Mouse (Mus musculus) intestine, embryonic 15.5 days (tissue): ENCODE results near the gene Krtap28-13. TPM values are rescaled to one million over a fixed set of nuclear protein-coding genes. Genes with fewer than 3 reads are reported as not detected.

Experiments used
- ATAC-seq: fragments of 200-750 bp; cut with Nextera tagmentation; 2 replicates; pipeline ENCODE4 v1.8.0; 2017; ENCODE audit warnings: moderate TSS enrichment, moderate library complexity
- H3K27ac ChIP-seq: fragments of 300-500 bp; sonication (generic); 2 replicates; pipeline ENCODE4 v1.5.1; 2015; ENCODE audit warnings: mild to moderate bottlenecking, inconsistent platforms
- H3K27me3 ChIP-seq: fragments of 300-500 bp; sonication (generic); replicated peaks from 2 replicates; pipeline ENCODE4 v1.6.1; 2015; ENCODE audit warnings: inconsistent platforms
- H3K36me3 ChIP-seq: fragments of 300-500 bp; sonication (generic); 2 replicates; pipeline ENCODE4 v1.6.1; 2015; ENCODE audit warnings: inconsistent platforms
- H3K4me1 ChIP-seq: fragments of 300-500 bp; sonication (generic); replicated peaks from 2 replicates; pipeline ENCODE4 v1.6.1; 2015; ENCODE audit warnings: inconsistent platforms
- H3K4me2 ChIP-seq: fragments of 300-500 bp; sonication (generic); replicated peaks from 2 replicates; pipeline ENCODE4 v1.6.1; 2015; ENCODE audit warnings: mild to moderate bottlenecking, inconsistent platforms
- H3K4me3 ChIP-seq: fragments of 300-500 bp; sonication (generic); replicated peaks from 2 replicates; pipeline ENCODE4 v1.5.1; 2015; ENCODE audit warnings: inconsistent platforms
- H3K9ac ChIP-seq: fragments of 300-500 bp; sonication (generic); 2 replicates; pipeline ENCODE4 v1.6.1; 2015; ENCODE audit warnings: inconsistent platforms
- H3K9me3 ChIP-seq: fragments of 300-500 bp; sonication (generic); 2 replicates; pipeline ENCODE4 v1.6.1; 2016; ENCODE audit warnings: inconsistent platforms
- WGBS: fragments of 180-500 bp; shearing (Covaris S2); methylation state at CpG from one replicate; pipeline ENCODE4 v1.1.7; 2015; 5-methylcytosine and 5-hydroxymethylcytosine counted together
- polyA plus RNA-seq: library from polyadenylated mRNA; unstranded; fragments of >200 nt; fragmentation: Nextera tagmentation; extraction: Ambion mirVana; gene quantifications from 2 replicates; pipeline ENCODE4 v1.2.1, GENCODE M21; 2015

Gene Krtap28-13
- not detected in 2 replicates for polyA plus RNA-seq

DNA sequence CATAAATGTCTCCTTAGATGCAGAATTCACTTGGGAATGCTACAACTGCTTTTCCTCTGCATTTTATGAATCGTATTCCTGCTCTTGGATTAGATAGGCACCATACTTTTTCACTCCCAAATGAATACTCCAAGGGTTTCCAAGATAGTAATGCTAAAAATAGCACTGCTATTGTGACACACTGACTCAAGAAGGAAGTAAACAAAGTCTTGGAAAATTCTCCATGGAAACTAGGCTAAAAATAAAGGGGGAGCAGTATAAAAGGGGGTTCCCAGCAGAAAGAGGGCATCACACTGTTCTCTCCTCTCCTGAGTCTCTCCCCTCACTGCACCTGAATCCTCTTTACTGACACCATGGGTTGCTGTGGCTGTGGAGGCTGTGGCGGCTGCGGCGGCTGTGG, at the start of gene Krtap28-13:
Krtap28-13 (plus strand) TSS at position 288 of the 400 bp plus-strand sequence.
- H3K4me2 ChIP-seq: no peak within 1 kb of the TSS
- no peak within 1 kb of the TSS for H3K9ac ChIP-seq
- H3K36me3 ChIP-seq: no peaks in the 10 kb centered on the region
- H3K9me3 ChIP-seq: no peaks in the 10 kb centered on the region
- ATAC-seq: no peak
- H3K4me1 ChIP-seq: no peaks in the 10 kb centered on the region
- H3K27me3 ChIP-seq: no peaks in the 10 kb centered on the region
- no peak within 1 kb of the TSS for H3K4me3 ChIP-seq
- 90% methylated on average over 4 of the region's 4 CpGs for WGBS
- H3K27ac ChIP-seq: no peak within 1 kb of the TSS

DNA sequence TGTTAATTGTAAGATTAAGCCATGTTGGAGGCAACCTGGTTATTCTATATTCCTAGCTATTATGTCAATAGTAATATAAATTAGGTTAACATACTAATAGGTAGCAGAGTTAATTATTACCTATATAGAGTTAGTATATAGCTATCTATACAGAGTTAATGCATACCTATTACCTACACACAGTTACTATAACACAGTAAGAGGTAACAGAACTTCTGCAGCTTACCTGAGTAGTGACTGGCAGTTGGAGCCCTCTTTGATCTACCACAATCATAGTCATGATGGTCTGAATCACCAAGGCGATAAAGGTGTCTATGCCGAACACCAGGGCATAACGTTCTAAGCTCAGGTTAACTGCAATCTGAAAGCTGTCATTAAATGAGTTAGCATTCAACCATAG, 46.3 kb upstream of the Krtap28-13 start:
- Histone ChIP-seq H3K9ac (no peak overlapping the region), H3K4me1 (no peaks in the 10 kb centered on the region), H3K27ac (no peak overlapping the region), H3K4me3 (no peak overlapping the region), H3K9me3 (no peaks in the 10 kb centered on the region), H3K27me3 (no peaks in the 10 kb centered on the region), H3K36me3 (no peaks in the 10 kb centered on the region), H3K4me2 (no peak overlapping the region)
- peak; percentile 59 for ATAC-seq
- WGBS: 71% methylated on average over 3 of the region's 3 CpGs

DNA sequence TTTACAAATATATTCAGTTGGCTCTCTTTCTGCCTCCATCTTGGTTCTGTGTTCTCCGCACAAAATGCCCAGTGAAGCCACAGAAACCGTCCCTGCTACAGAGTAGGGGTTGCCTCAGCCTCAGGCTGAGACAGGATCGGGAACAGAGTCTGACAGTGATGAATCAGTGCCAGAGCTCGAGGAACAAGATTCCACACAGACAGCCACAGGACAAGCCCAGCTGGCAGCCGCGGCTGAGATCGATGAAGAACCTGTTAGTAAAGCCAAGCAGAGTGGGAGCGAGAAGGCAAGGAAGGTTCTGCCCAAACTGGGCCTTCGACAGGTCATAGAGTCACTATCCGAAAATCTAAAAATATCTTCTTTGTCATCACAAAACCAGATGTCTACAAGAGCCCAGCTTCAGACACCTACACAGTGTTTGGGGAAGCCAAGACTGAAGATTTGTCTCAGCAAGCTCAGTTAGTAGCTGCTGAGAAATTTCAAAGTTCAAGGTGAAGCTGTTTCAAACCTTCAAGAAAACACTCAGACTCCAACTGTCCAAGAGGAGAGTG, 45.3 kb upstream of the Krtap28-13 start:
- ATAC-seq: no peak

DNA sequence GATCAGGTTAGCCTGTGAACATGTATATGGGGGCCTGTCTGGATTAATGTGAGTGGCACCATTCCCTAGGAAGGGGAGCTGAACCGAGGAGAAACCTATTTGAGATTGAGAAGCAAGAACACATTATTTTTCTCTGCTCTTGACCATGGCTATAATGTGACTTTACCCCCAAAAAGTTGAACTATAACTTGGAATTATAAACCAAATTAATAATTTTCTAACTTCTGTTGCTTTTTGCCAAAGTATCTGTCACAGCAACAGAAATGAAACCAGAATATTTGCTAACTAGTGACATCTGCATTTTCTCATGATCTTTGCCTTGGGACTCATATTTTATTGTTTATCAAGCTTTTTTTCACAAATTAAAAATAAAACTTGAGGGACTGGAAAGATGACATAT, 44.2 kb upstream of the Krtap28-13 start:
- Histone ChIP-seq H3K4me1 (no peaks in the 10 kb centered on the region), H3K4me2 (no peak overlapping the region), H3K9me3 (no peaks in the 10 kb centered on the region), H3K27me3 (no peaks in the 10 kb centered on the region), H3K27ac (no peak overlapping the region), H3K4me3 (no peak overlapping the region), H3K36me3 (no peaks in the 10 kb centered on the region), H3K9ac (no peak overlapping the region)
- 54% methylated on average over 1 of the region's 1 CpGs for WGBS
- no peak for ATAC-seq

More for the DNA sequence above, 45.3 kb upstream of the Krtap28-13 start:
- H3K27me3 ChIP-seq: no peaks in the 10 kb centered on the region
- no peaks in the 10 kb centered on the region for H3K4me1 ChIP-seq
- H3K9me3 ChIP-seq: no peaks in the 10 kb centered on the region
- H3K9ac ChIP-seq: no peak overlapping the region
- H3K27ac ChIP-seq: no peak overlapping the region
- H3K4me2 ChIP-seq: no peak overlapping the region
- H3K36me3 ChIP-seq: no peaks in the 10 kb centered on the region
- 70% methylated on average over 10 of the region's 10 CpGs for WGBS
- H3K4me3 ChIP-seq: no peak overlapping the region

DNA sequence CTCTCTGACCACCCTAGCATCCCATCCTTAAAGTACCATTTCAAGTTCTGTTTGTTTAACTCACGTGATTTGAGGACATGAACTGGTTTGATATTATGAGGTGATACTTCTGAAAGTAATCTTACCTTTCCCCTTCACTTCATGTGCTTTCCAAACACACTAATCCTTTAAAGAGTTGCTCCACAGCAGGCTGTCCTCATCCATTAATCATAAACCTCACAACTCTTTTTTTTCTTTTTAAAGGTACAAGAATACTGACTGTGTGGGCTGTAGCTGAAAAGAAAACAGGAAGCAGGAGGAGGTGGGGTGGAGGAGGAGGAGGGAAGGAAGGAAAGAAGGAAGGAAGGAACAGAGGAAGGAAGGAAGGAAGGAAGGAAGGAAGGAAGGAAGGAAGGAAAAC, 28.8 kb upstream of the Krtap28-13 start:
- Histone ChIP-seq H3K4me2 (no peak overlapping the region), H3K9ac (no peak overlapping the region), H3K4me1 (no peaks in the 10 kb centered on the region), H3K9me3 (no peaks in the 10 kb centered on the region), H3K27ac (no peak overlapping the region), H3K4me3 (no peak overlapping the region), H3K36me3 (no peaks in the 10 kb centered on the region), H3K27me3 (no peaks in the 10 kb centered on the region)
- WGBS: 36% methylated on average over 1 of the region's 1 CpGs
- no peak for ATAC-seq

DNA sequence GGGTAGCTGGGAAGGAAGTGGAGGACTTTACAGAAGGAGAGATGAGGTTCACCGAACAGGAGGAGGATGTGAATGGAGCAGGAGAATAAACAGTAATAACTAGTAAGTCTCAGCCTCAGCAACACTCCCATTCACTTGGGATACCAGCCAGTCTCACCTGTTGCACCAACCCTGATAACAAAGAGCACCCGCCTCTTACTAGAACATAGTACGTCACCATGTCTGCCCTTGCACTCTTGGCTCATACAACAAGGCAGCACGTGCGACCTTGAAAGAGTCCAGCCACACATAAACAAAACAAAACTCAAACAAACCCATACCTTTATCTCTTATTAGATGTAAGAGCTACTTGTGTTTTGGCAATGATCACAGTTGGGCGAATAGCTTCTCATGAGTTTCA, 28.2 kb upstream of the Krtap28-13 start:
- no peaks in the 10 kb centered on the region for H3K4me1 ChIP-seq
- 77% methylated on average over 6 of the region's 6 CpGs for WGBS
- ATAC-seq: no peak
- no peaks in the 10 kb centered on the region for H3K36me3 ChIP-seq
- H3K4me2 ChIP-seq: no peak overlapping the region
- no peaks in the 10 kb centered on the region for H3K27me3 ChIP-seq
- no peak overlapping the region for H3K4me3 ChIP-seq
- no peak overlapping the region for H3K27ac ChIP-seq
- no peak overlapping the region for H3K9ac ChIP-seq
- no peaks in the 10 kb centered on the region for H3K9me3 ChIP-seq

DNA sequence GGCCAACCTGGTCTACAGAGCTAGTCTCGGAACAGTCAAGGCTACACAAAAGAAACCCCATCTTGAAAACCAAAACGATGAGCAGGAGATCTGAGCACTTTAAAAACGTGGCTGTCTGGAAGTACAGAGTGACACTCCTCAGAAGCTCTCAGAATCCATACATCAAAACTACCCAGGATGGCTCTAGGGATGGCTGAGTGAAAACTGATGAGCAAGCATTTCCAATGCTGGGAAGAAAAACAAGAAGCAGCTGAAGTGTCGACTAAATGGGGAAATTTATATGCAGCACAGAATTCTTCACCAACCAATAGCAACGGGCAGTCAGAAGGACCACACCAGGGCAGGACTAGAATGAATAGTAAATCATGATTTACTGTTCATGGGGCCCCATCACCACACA, 26.2 kb upstream of the Krtap28-13 start:
- Histone ChIP-seq H3K36me3 (no peaks in the 10 kb centered on the region), H3K4me2 (no peak overlapping the region), H3K9me3 (no peaks in the 10 kb centered on the region), H3K27ac (no peak overlapping the region), H3K9ac (no peak overlapping the region), H3K4me3 (no peak overlapping the region), H3K27me3 (no peaks in the 10 kb centered on the region), H3K4me1 (0 out of 2 replicates have a peak, but pooled peaks cover 5% of the 10 kb centered on the region)
- 73% methylated on average over 5 of the region's 5 CpGs for WGBS
- ATAC-seq: no peak

DNA sequence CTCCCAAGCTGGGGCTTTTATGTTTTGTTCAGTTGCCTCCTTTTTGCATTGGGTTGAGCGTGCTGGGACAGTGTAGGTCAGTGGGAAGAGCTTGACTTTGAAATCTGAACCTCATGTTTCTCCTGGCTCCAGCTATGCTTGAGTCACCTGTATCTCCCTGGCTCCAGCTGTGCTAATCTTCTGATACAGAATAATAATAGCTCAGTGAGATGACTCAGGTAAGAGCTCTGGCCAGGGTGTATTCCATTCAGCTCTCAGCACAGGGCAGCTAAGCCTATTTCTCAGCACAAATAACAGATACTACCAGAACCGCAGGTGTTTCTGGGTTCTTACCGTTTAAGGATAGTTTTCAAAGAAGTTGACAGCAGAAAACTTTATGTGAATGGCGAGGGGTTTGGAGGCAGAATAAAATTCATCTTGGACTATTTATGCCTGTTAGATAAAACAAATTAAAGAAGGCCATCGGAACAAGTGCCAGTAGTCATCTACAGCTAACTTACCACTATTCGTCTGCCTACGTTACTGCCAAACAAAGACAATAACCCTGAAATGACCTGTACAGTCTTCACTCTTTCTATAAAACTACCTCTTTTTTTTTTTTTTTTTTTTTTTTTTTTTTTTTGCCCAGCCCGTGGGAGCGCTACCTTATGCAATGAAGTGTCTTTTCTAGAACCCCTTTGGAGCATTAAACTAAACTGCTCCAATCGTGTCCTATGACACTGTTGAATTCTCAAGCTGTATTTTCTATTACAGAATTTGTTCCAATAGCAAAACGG, 23.6 kb upstream of the Krtap28-13 start:
- H3K4me3 ChIP-seq: no peak overlapping the region
- ATAC-seq: no peak
- WGBS: 77% methylated on average over 11 of the region's 11 CpGs

DNA sequence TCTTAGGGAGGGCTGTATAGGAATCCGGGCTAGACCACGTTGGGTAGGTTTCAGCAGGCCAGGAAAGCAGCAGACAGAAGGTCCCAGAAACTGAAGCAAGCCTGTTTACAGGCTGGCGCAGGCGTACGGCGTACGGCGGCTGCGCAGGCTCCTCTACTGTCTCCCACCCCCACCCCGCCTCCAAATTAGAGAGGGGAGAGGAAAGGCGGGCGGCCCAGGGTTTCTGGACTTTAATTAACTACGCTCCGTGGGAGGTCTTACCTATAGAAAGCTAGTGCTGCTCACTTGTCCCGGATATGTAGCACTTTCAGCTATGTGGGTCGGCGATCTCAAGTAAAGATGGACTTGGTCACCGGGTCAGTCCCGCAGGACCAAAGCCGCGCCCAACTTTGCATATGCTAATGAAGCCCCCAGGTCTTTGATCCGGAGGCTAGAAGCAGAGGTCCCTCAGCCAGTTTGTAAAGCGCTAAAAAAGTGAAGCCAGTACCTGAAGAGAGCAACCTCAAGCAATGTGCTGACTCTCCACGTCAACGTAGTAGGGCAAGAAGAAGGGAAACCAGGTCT, 22.5 kb upstream of the Krtap28-13 start, which contains the start of gene Slc19a3:
Slc19a3 (minus strand) TSS at position 340 of the 564 bp plus-strand sequence.
- ATAC-seq: peak; percentile 85
- no peaks in the 10 kb centered on the region for H3K9me3 ChIP-seq
- H3K9ac ChIP-seq: peak within 1 kb of the TSS; percentile 39
- H3K4me2 ChIP-seq: peak within 1 kb of the TSS; percentile 80
- WGBS: 2% methylated on average over 25 of the region's 25 CpGs
- 0 out of 2 replicates have a peak, but pooled peaks cover 5% of the 10 kb centered on the region for H3K4me1 ChIP-seq
- no peaks in the 10 kb centered on the region for H3K36me3 ChIP-seq
- no peak within 1 kb of the TSS for H3K27ac ChIP-seq
- no peaks in the 10 kb centered on the region for H3K27me3 ChIP-seq
- H3K4me3 ChIP-seq: peak within 1 kb of the TSS; percentile 46

More for the DNA sequence above, 23.6 kb upstream of the Krtap28-13 start:
- no peaks in the 10 kb centered on the region for H3K27me3 ChIP-seq
- H3K36me3 ChIP-seq: no peaks in the 10 kb centered on the region
- H3K9me3 ChIP-seq: no peaks in the 10 kb centered on the region
- H3K4me2 ChIP-seq: peak overlapping the region; percentile 80; the same call in 1 of the 2 replicates
- H3K27ac ChIP-seq: no peak overlapping the region
- no peak overlapping the region for H3K9ac ChIP-seq
- 0 out of 2 replicates have a peak, but pooled peaks cover 5% of the 10 kb centered on the region for H3K4me1 ChIP-seq

DNA sequence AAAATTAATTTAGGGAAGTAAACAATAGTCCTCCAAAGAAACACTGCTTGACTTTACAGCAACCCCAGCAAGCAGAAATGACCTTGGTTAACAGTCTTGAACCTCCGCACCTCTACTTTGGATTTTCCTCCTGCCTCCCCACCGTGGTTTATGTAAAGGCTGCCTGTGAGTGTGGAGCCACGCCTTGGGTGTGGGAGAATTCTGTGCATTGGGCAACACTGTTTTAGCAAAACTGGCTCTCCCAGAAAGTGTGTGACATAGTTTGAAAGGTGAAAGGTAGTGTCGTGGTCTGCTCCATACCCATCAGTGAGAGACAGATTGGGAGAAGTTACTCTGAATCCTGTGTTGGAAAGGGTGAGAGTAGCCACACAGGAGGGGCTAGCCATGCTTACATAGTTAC, 21.6 kb upstream of the Krtap28-13 start:
- no peak overlapping the region for H3K27ac ChIP-seq
- 63% methylated on average over 4 of the region's 4 CpGs for WGBS
- no peaks in the 10 kb centered on the region for H3K36me3 ChIP-seq
- no peak overlapping the region for H3K9ac ChIP-seq
- no peak overlapping the region for H3K4me2 ChIP-seq
- H3K27me3 ChIP-seq: no peaks in the 10 kb centered on the region
- no peaks in the 10 kb centered on the region for H3K9me3 ChIP-seq
- ATAC-seq: peak; percentile 40
- no peak overlapping the region for H3K4me3 ChIP-seq
- H3K4me1 ChIP-seq: 0 out of 2 replicates have a peak, but pooled peaks cover 5% of the 10 kb centered on the region

DNA sequence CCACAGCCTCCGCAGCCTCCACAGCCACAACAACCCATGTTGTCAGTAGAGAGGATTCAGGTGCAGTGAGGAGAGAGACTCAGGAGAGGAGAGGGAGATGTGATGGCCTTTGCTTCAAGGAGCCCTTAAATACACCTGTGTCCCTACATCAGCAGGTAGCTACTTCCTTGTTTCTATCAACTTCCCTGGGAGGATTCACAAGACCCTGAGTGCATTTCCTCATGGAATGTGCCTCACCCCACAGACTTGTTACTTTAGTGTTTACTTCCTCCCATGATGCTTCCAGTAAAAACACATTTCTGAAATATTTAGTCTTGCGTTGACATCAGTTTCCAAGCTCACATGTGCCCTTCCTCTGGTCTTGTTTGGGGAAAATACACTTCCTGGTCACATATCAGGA, 18.4 kb upstream of the Krtap28-13 start, which contains the start of gene Krtap28-10:
Krtap28-10 (minus strand) TSS at position 101 of the 400 bp plus-strand sequence.
- 80% methylated on average over 2 of the region's 2 CpGs for WGBS
- Histone ChIP-seq H3K9ac (no peak within 1 kb of the TSS), H3K27me3 (no peaks in the 10 kb centered on the region; the same call in 1 of the 2 replicates), H3K27ac (no peak within 1 kb of the TSS), H3K9me3 (no peaks in the 10 kb centered on the region), H3K4me1 (0 out of 2 replicates have a peak, but pooled peaks cover 5% of the 10 kb centered on the region), H3K36me3 (no peaks in the 10 kb centered on the region), H3K4me2 (no peak within 1 kb of the TSS), H3K4me3 (no peak within 1 kb of the TSS)
- ATAC-seq: no peak

DNA sequence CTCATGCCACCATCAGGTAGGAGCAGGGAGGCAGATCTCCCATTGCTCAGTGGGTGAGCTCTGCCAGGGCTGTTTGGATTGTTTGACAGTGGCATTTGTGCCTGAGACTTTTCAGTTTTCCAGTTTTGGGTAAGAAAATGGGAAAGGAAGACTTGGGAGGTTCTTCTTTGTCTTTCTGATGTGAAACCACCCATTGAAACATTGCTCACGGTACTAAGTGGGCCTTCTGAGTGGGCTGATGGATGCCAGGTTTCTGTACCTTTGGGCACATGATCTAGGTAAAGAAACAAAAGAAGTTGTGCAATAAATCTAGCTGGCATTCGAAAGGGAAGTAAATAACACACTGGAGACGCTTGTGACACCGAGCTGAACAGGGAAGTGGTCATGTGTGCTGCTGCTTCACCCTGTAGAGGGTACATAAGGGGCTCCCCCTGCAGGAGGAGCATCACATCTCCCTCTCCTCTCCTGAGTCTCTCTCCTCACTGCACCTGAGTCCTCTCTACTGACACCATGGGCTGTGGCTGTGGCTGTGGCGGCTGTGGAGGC, 15.8 kb upstream of the Krtap28-13 start, which contains the start of gene Gm47969:
Gm47969 (plus strand) TSS at position 51 of the 546 bp plus-strand sequence.
- no peaks in the 10 kb centered on the region for H3K4me1 ChIP-seq
- H3K27me3 ChIP-seq: no peaks in the 10 kb centered on the region; the same call in 1 of the 2 replicates
- H3K9ac ChIP-seq: no peak within 1 kb of the TSS
- no peak within 1 kb of the TSS for H3K4me2 ChIP-seq
- WGBS: 77% methylated on average over 5 of the region's 5 CpGs
- no peak within 1 kb of the TSS for H3K27ac ChIP-seq
- ATAC-seq: no peak
- H3K4me3 ChIP-seq: no peak within 1 kb of the TSS
- H3K36me3 ChIP-seq: no peaks in the 10 kb centered on the region
- H3K9me3 ChIP-seq: no peaks in the 10 kb centered on the region
